Mouse (Mus musculus): ENCODE results near the gene Eefsec. TPM values are rescaled to one million over a fixed set of nuclear protein-coding genes. Genes with fewer than 3 reads are reported as not detected.
A peak's percentile ranks its signal among the peaks of the same experiment; 100 is the strongest.

Eefsec gene
- total and polyA plus RNA-seq, 2 experiments from 2014 or later: 22.9 to 28.4 TPM

GRCm38 (mm10) chr6:88387836-88388724, 58.3 kb downstream of the Eefsec start:
- H3K4me3 ChIP-seq (ENCODE audit: low read depth, low read length): no peak overlapping the region
- H3K27me3 ChIP-seq (ENCODE audit: insufficient read depth, low read length): no peaks in the 10 kb centered on the region
- TF ChIP-seq CTCF (IDR thresholded peaks at IDR 0.05; ENCODE audit: low read depth): no peak
- no peaks in the 10 kb centered on the region for H3K36me3 ChIP-seq (ENCODE audit: insufficient read depth)
- DNase-seq (peak; percentile 51), ATAC-seq (peak; percentile 58)
- no peaks in the 10 kb centered on the region for H3K9me3 ChIP-seq (ENCODE audit: low read length)
- H3K27ac ChIP-seq (ENCODE audit: low read depth, low read length): 0 out of 2 replicates have a peak overlapping the region, but pooled peaks have one; percentile 9
- H3K4me2 ChIP-seq (ENCODE audit: low read depth): no peak overlapping the region
- 17% methylated on average over 8 of the region's 8 CpGs for WGBS
- H3K9ac ChIP-seq: no peak overlapping the region
- no peaks in the 10 kb centered on the region for H3K4me1 ChIP-seq (ENCODE audit: insufficient read depth)

GRCm38 (mm10) chr6:88384420-88385053, 61.8 kb downstream of the Eefsec start:
- Histone ChIP-seq H3K27me3 (ENCODE audit: insufficient read depth, low read length) (no peaks in the 10 kb centered on the region), H3K9ac (no peak overlapping the region), H3K4me2 (ENCODE audit: low read depth) (no peak overlapping the region), H3K4me3 (ENCODE audit: low read depth, low read length) (no peak overlapping the region), H3K4me1 (ENCODE audit: insufficient read depth) (no peaks in the 10 kb centered on the region), H3K27ac (ENCODE audit: low read depth, low read length) (no peak overlapping the region), H3K36me3 (ENCODE audit: insufficient read depth) (no peaks in the 10 kb centered on the region), H3K9me3 (ENCODE audit: low read length) (no peaks in the 10 kb centered on the region)
- TF ChIP-seq CTCF (IDR thresholded peaks at IDR 0.05; ENCODE audit: low read depth): no peak
- ATAC-seq (no peak), DNase-seq (no peak)
- WGBS: 76% methylated on average over 8 of the region's 8 CpGs

- ATAC-seq (no peak), DNase-seq (no peak)
- Histone ChIP-seq H3K4me3 (ENCODE audit: low read depth, low read length) (no peak overlapping the region), H3K9ac (no peak overlapping the region), H3K9me3 (ENCODE audit: low read length) (no peaks in the 10 kb centered on the region), H3K27ac (ENCODE audit: low read depth, low read length) (no peak overlapping the region), H3K4me1 (ENCODE audit: insufficient read depth) (no peaks in the 10 kb centered on the region), H3K4me2 (ENCODE audit: low read depth) (no peak overlapping the region), H3K36me3 (ENCODE audit: insufficient read depth) (no peaks in the 10 kb centered on the region), H3K27me3 (ENCODE audit: insufficient read depth, low read length) (no peaks in the 10 kb centered on the region)
- TF ChIP-seq CTCF (IDR thresholded peaks at IDR 0.05; ENCODE audit: low read depth): no peak
Measured at GRCm38 (mm10) chr6:88383734-88384133, 62.6 kb downstream of the Eefsec start.

- no peaks in the 10 kb centered on the region for H3K27me3 ChIP-seq (ENCODE audit: insufficient read depth, low read length)
- no peak overlapping the region for H3K4me2 ChIP-seq (ENCODE audit: low read depth)
- no peak for TF ChIP-seq CTCF (IDR thresholded peaks at IDR 0.05; ENCODE audit: low read depth)
- H3K36me3 ChIP-seq (ENCODE audit: insufficient read depth): no peaks in the 10 kb centered on the region
- H3K9me3 ChIP-seq (ENCODE audit: low read length): no peaks in the 10 kb centered on the region
- H3K27ac ChIP-seq (ENCODE audit: low read depth, low read length): no peak overlapping the region
- WGBS: 48% methylated on average over 3 of the region's 3 CpGs
- no peak overlapping the region for H3K9ac ChIP-seq
- no peak for ATAC-seq
- DNase-seq: no peak
- no peak overlapping the region for H3K4me3 ChIP-seq (ENCODE audit: low read depth, low read length)
- H3K4me1 ChIP-seq (ENCODE audit: insufficient read depth): no peaks in the 10 kb centered on the region
Measured at GRCm38 (mm10) chr6:88379756-88380155, 66.6 kb downstream of the Eefsec start.

- H3K9ac ChIP-seq: no peak overlapping the region
- no peak overlapping the region for H3K27ac ChIP-seq (ENCODE audit: low read depth, low read length)
- 96% methylated on average over 1 of the region's 1 CpGs for WGBS
- no peaks in the 10 kb centered on the region for H3K9me3 ChIP-seq (ENCODE audit: low read length)
- H3K36me3 ChIP-seq (ENCODE audit: insufficient read depth): no peaks in the 10 kb centered on the region
- H3K27me3 ChIP-seq (ENCODE audit: insufficient read depth, low read length): no peaks in the 10 kb centered on the region
- TF ChIP-seq CTCF (IDR thresholded peaks at IDR 0.05; ENCODE audit: low read depth): no peak
- no peak for DNase-seq
- no peak overlapping the region for H3K4me2 ChIP-seq (ENCODE audit: low read depth)
- no peak overlapping the region for H3K4me3 ChIP-seq (ENCODE audit: low read depth, low read length)
- H3K4me1 ChIP-seq (ENCODE audit: insufficient read depth): no peaks in the 10 kb centered on the region
- ATAC-seq: no peak
Measured at GRCm38 (mm10) chr6:88378829-88379228, 67.5 kb downstream of the Eefsec start.

GRCm38 (mm10) chr6:88374247-88374646, 72.1 kb downstream of the Eefsec start:
- 75% methylated on average over 7 of the region's 7 CpGs for WGBS
- Histone ChIP-seq H3K27me3 (ENCODE audit: insufficient read depth, low read length) (no peaks in the 10 kb centered on the region), H3K27ac (ENCODE audit: low read depth, low read length) (no peak overlapping the region), H3K36me3 (ENCODE audit: insufficient read depth) (no peaks in the 10 kb centered on the region), H3K4me2 (ENCODE audit: low read depth) (no peak overlapping the region), H3K4me3 (ENCODE audit: low read depth, low read length) (no peak overlapping the region), H3K9me3 (ENCODE audit: low read length) (no peaks in the 10 kb centered on the region), H3K9ac (no peak overlapping the region), H3K4me1 (ENCODE audit: insufficient read depth) (no peaks in the 10 kb centered on the region)
- DNase-seq: no peak
- ATAC-seq: no peak
- no peak for TF ChIP-seq CTCF (IDR thresholded peaks at IDR 0.05; ENCODE audit: low read depth)
